Mouse (Mus musculus): Measurements from ENCODE around the gene Gucy2e.
A peak's percentile ranks its signal among the peaks of the same experiment; 100 is the strongest.

Gene Gucy2e

GRCm38 (mm10) chr11:69236061-69236925 is 543 bp downstream of the Gucy2e start:
- no peak for DNase-seq (ENCODE audit: low spot score in 2 of 2)

- peak; percentile 65 to 66 for DNase-seq (ENCODE audit: low spot score in 2 of 2)
These were observed 1.4 kb downstream of the Gucy2e start for GRCm38 (mm10) chr11:69235285-69236060.

GRCm38 (mm10) chr11:69233141-69233540 is 3.7 kb downstream of the Gucy2e start:
- DNase-seq (ENCODE audit: low spot score in 2 of 2), result no peak

GRCm38 (mm10) chr11:69230420-69230819 is 6.4 kb downstream of the Gucy2e start:
- no peak for DNase-seq (ENCODE audit: low spot score in 2 of 2)

- DNase-seq (ENCODE audit: low spot score in 2 of 2), result no peak
These were observed 11.1 kb downstream of the Gucy2e start for GRCm38 (mm10) chr11:69225715-69226114.

- no peak for DNase-seq (ENCODE audit: low spot score in 2 of 2)
These were observed 13.7 kb downstream of the Gucy2e start for GRCm38 (mm10) chr11:69223101-69223500.

- DNase-seq (ENCODE audit: low spot score in 2 of 2), result no peak
These were observed 15.8 kb downstream of the Gucy2e start for GRCm38 (mm10) chr11:69221070-69221469.

GRCm38 (mm10) chr11:69218661-69219060 is 18.2 kb downstream of the Gucy2e start:
- no peak for DNase-seq (ENCODE audit: low spot score in 2 of 2)

- no peak for DNase-seq (ENCODE audit: low spot score in 2 of 2)
These were observed 19.4 kb downstream of the Gucy2e start for GRCm38 (mm10) chr11:69217411-69217810.

GRCm38 (mm10) chr11:69211431-69211830 is 25.4 kb downstream of the Gucy2e start:
- peak; percentile 56 to 67 for DNase-seq (ENCODE audit: low spot score in 2 of 2)

GRCm38 (mm10) chr11:69202469-69203230 is 34.2 kb downstream of the Gucy2e start:
- DNase-seq (ENCODE audit: low spot score in 2 of 2), result no peak

GRCm38 (mm10) chr11:69200231-69200630 is 36.6 kb downstream of the Gucy2e start:
- DNase-seq (ENCODE audit: low spot score in 2 of 2), result no peak

- DNase-seq (ENCODE audit: low spot score in 2 of 2), result no peak
These were observed 37.6 kb downstream of the Gucy2e start for GRCm38 (mm10) chr11:69199251-69199650.

GRCm38 (mm10) chr11:69197743-69198142 is 39.1 kb downstream of the Gucy2e start, which contains the start of gene Alox8:
Gene Alox8, minus strand, starts transcription at chr11:69197843.
- DNase-seq (ENCODE audit: low spot score in 2 of 2), result no peak

- DNase-seq (ENCODE audit: low spot score in 2 of 2), result no peak
These were observed 39.6 kb downstream of the Gucy2e start for GRCm38 (mm10) chr11:69197194-69197593.

- DNase-seq (ENCODE audit: low spot score in 2 of 2), result no peak
These were observed 40.1 kb downstream of the Gucy2e start for GRCm38 (mm10) chr11:69196766-69197165.

GRCm38 (mm10) chr11:69192840-69193239 is 44.0 kb downstream of the Gucy2e start:
- DNase-seq (ENCODE audit: low spot score in 2 of 2), result peak in 1 of 2 experiments; percentile 54

- DNase-seq (ENCODE audit: low spot score in 2 of 2), result no peak
These were observed 50.9 kb downstream of the Gucy2e start for GRCm38 (mm10) chr11:69185936-69186335.

- DNase-seq (ENCODE audit: low spot score in 2 of 2), result no peak
These were observed 51.8 kb downstream of the Gucy2e start for GRCm38 (mm10) chr11:69185031-69185430.

- DNase-seq (ENCODE audit: low spot score in 2 of 2), result no peak
These were observed 56.7 kb downstream of the Gucy2e start for GRCm38 (mm10) chr11:69180120-69180519.

GRCm38 (mm10) chr11:69179512-69179911 is 57.3 kb downstream of the Gucy2e start:
- no peak for DNase-seq (ENCODE audit: low spot score in 2 of 2)

- DNase-seq (ENCODE audit: low spot score in 2 of 2), result no peak
These were observed 58.3 kb downstream of the Gucy2e start for GRCm38 (mm10) chr11:69178525-69178924.
